Mouse (Mus musculus): ENCODE measurements around the gene Acadl.

Acadl gene

GRCm38 (mm10) chr1:66862712-66863511 is at the start of gene Acadl:
TSS of gene Acadl (minus strand) at chr1:66863277.
- Histone ChIP-seq H3K27me3 (ENCODE audit: control insufficient read depth, insufficient read depth, low read length, poor library complexity, severe bottlenecking) (no peaks in the 10 kb centered on the region), H3K36me3 (ENCODE audit: control insufficient read depth, insufficient read depth, low read length, poor library complexity, severe bottlenecking) (peaks cover under 1% of the 10 kb centered on the region; the same call in 1 of the 2 replicates)
- peak; percentile 69 for DNase-seq (ENCODE audit: low read depth, low spot score)

DNA sequence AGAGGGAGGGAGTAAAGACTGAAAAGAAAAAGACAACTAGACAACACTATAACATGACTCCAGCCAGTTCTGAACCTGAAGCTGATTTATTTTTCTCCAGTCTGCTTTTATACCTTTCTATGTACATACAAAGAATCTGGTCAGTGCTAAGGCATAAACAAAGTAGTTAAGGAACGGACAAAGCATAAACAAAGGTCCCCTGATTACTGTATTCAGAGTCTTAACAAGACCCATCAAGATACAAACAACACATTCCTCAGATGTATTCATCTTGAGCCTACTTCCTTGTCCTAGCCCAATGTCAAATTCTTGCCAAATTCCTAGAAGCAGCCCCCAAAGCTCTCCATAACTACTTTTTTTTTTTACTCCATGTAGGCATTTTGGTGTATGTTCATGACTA is 49.2 kb upstream of the Acadl start:
- Histone ChIP-seq H3K36me3 (ENCODE audit: control insufficient read depth, insufficient read depth, low read length, poor library complexity, severe bottlenecking) (no peaks in the 10 kb centered on the region), H3K27me3 (ENCODE audit: control insufficient read depth, insufficient read depth, low read length, poor library complexity, severe bottlenecking) (no peaks in the 10 kb centered on the region)
- DNase-seq (ENCODE audit: low read depth, low spot score) = no peak

DNA sequence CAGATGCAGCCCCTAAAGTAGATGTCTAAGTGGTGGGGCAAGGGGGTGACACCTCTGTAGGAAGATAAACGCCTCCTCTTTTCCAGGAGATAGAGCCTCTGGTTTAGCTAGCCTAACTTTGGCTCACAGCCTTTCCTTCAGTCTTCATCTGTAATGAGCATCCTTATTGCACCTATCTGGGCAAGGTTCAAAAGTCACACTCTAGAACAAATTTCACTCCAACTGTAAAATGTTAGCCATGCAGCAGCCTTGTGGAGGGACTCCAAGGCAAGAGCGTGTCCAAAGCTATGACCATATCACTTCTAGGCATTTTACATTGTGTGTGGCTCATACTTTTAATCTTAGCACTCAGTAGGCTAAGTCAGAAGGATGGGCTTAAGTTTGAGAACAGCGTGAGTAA is 39.5 kb upstream of the Acadl start:
- no peaks in the 10 kb centered on the region for H3K36me3 ChIP-seq (ENCODE audit: control insufficient read depth, insufficient read depth, low read length, poor library complexity, severe bottlenecking)
- no peak for DNase-seq (ENCODE audit: low read depth, low spot score)
- H3K27me3 ChIP-seq (ENCODE audit: control insufficient read depth, insufficient read depth, low read length, poor library complexity, severe bottlenecking) = no peaks in the 10 kb centered on the region

DNA sequence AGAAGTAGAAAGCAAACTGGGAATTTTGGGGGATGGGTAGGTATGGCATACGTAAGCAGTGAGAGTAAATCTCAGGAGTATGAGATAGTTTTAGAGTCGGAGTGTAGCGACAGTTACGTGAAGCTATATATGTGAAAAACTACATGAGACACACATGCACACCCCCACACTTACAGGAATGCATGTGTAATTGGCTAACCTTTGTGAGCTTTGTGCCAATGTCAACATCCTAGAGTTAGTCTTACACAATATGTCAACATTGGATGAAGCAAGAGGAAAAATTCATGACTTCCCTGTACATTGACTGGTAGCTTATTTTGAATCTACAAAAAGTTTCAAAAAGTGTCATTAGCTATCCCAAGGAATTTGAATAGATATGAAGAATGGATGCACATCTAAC is 37.9 kb upstream of the Acadl start:
- H3K36me3 ChIP-seq (ENCODE audit: control insufficient read depth, insufficient read depth, low read length, poor library complexity, severe bottlenecking) = no peaks in the 10 kb centered on the region
- DNase-seq (ENCODE audit: low read depth, low spot score) = no peak
- H3K27me3 ChIP-seq (ENCODE audit: control insufficient read depth, insufficient read depth, low read length, poor library complexity, severe bottlenecking) = no peaks in the 10 kb centered on the region

DNA sequence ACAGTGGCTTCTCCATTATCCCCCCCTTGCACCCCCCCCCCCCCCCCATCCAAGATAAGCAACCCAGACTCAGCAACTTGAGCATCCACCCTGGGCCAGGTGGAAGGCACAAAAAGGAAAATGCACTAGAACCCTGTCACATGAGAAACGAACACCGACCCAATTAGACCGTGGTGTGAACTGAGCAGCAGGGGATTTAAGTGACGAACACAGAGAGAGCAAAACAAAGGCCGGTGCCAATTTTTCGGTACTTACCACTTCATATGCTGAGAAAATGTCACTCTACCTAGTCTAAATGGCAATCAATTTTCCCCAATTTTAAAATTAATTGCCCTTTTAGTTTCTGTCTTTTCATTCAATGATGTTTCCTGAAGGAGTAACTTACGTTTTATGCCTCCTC is 35.2 kb upstream of the Acadl start:
- DNase-seq (ENCODE audit: low read depth, low spot score) = no peak

DNA sequence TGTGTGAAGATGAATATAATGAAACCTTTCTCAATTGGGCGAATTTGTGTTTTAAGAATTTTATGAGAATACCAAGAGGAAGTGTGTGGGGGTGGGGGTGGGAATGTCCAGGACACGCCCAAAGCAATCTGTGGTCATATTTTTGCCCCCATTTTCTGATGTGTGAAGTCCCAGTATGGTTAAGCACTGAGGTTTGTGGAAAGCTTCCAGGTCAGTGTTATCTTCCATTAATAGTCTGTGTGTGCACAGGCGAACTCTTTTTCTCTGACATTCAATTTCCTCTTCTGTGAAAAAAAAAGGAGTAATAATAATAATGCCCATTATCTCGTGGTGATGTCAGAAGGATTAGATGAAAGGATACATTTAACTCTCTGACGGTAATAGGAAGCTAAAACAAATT is 33.5 kb upstream of the Acadl start:
- Histone ChIP-seq H3K27me3 (ENCODE audit: control insufficient read depth, insufficient read depth, low read length, poor library complexity, severe bottlenecking) (no peaks in the 10 kb centered on the region), H3K36me3 (ENCODE audit: control insufficient read depth, insufficient read depth, low read length, poor library complexity, severe bottlenecking) (no peaks in the 10 kb centered on the region)
- DNase-seq (ENCODE audit: low read depth, low spot score) = peak; percentile 6

More for the DNA sequence above, 35.2 kb upstream of the Acadl start:
- H3K27me3 ChIP-seq (ENCODE audit: control insufficient read depth, insufficient read depth, low read length, poor library complexity, severe bottlenecking) = no peaks in the 10 kb centered on the region
- H3K36me3 ChIP-seq (ENCODE audit: control insufficient read depth, insufficient read depth, low read length, poor library complexity, severe bottlenecking) = no peaks in the 10 kb centered on the region

- no peaks in the 10 kb centered on the region for H3K36me3 ChIP-seq (ENCODE audit: control insufficient read depth, insufficient read depth, low read length, poor library complexity, severe bottlenecking)
- peak; percentile 54 for DNase-seq (ENCODE audit: low read depth, low spot score)
Measured at GRCm38 (mm10) chr1:66896125-66896524, 33.0 kb upstream of the Acadl start.

GRCm38 (mm10) chr1:66895837-66896118 is 32.7 kb upstream of the Acadl start:
- no peaks in the 10 kb centered on the region for H3K27me3 ChIP-seq (ENCODE audit: control insufficient read depth, insufficient read depth, low read length, poor library complexity, severe bottlenecking)
- no peaks in the 10 kb centered on the region for H3K36me3 ChIP-seq (ENCODE audit: control insufficient read depth, insufficient read depth, low read length, poor library complexity, severe bottlenecking)
- DNase-seq (ENCODE audit: low read depth, low spot score) = peak; percentile 40

More at GRCm38 (mm10) chr1:66896125-66896524, 33.0 kb upstream of the Acadl start:
- H3K27me3 ChIP-seq (ENCODE audit: control insufficient read depth, insufficient read depth, low read length, poor library complexity, severe bottlenecking) = no peaks in the 10 kb centered on the region

DNA sequence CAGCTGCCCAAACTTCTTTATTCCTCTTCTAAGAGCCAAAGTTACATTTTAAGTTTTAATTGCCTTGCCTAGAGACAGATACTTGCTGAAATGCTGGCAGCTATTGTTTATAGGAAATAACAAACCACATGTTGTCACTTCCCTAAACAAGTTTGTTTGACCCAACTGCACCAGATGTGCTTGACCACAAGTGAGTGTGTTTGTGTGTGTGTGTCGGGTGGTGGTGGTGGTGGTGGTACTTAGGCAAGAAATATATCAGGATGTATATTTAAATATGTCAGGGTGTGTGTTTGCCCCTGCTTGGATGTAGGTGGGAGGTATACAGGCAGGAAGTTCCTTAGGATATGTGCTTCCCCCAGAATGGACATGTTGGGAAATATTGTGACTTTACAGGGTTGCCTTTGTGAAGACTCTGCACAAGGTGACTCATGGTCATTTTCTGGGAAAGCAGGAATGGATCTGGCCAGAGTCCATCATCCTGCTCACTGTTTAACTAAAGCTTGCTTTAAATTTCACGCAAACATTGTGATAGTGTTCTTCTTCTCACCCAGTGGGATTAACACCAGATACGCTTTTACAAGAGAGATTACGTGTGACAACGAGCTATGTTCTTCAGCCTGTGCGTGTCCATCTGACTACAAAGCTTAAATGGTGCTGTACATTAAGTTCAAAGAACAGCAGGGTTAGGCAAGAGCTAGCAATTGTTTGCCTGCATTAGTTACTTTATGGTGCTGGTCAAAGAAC is 32.2 kb upstream of the Acadl start:
- H3K36me3 ChIP-seq (ENCODE audit: control insufficient read depth, insufficient read depth, low read length, poor library complexity, severe bottlenecking) = no peaks in the 10 kb centered on the region

GRCm38 (mm10) chr1:66887175-66887574 is 24.1 kb upstream of the Acadl start:
- Histone ChIP-seq H3K36me3 (ENCODE audit: control insufficient read depth, insufficient read depth, low read length, poor library complexity, severe bottlenecking) (no peaks in the 10 kb centered on the region), H3K27me3 (ENCODE audit: control insufficient read depth, insufficient read depth, low read length, poor library complexity, severe bottlenecking) (no peaks in the 10 kb centered on the region)
- no peak for DNase-seq (ENCODE audit: low read depth, low spot score)

More for the DNA sequence above, 32.2 kb upstream of the Acadl start:
- no peaks in the 10 kb centered on the region for H3K27me3 ChIP-seq (ENCODE audit: control insufficient read depth, insufficient read depth, low read length, poor library complexity, severe bottlenecking)
- no peak for DNase-seq (ENCODE audit: low read depth, low spot score)

DNA sequence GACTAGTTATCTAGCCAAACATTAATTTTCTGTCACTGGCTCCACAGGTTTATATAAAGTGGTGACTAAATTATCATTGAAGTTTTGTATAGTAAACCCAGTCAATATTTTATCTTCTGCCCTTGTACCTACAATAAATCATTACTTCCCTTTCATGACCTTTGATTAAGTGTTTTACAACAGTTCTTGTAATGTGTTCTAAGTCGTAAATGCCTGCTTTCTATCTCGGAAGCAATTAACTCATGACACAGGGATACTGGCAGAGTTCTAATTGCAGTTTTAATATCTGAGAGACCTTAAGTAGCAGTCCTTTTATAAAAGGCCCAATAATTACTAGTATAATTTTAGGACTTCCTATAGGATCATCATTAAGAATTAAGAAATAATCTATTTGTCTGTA is 17.1 kb upstream of the Acadl start:
- no peak for DNase-seq (ENCODE audit: low read depth, low spot score)
- no peaks in the 10 kb centered on the region for H3K27me3 ChIP-seq (ENCODE audit: control insufficient read depth, insufficient read depth, low read length, poor library complexity, severe bottlenecking)
- H3K36me3 ChIP-seq (ENCODE audit: control insufficient read depth, insufficient read depth, low read length, poor library complexity, severe bottlenecking) = no peaks in the 10 kb centered on the region

- Histone ChIP-seq H3K27me3 (ENCODE audit: control insufficient read depth, insufficient read depth, low read length, poor library complexity, severe bottlenecking) (no peaks in the 10 kb centered on the region), H3K36me3 (ENCODE audit: control insufficient read depth, insufficient read depth, low read length, poor library complexity, severe bottlenecking) (no peaks in the 10 kb centered on the region)
- DNase-seq (ENCODE audit: low read depth, low spot score) = no peak
Measured at GRCm38 (mm10) chr1:66874740-66875139, 11.7 kb upstream of the Acadl start.

- Histone ChIP-seq H3K27me3 (ENCODE audit: control insufficient read depth, insufficient read depth, low read length, poor library complexity, severe bottlenecking) (no peaks in the 10 kb centered on the region), H3K36me3 (ENCODE audit: control insufficient read depth, insufficient read depth, low read length, poor library complexity, severe bottlenecking) (no peaks in the 10 kb centered on the region)
- DNase-seq (ENCODE audit: low read depth, low spot score) = no peak
Measured at GRCm38 (mm10) chr1:66871591-66871990, 8.5 kb upstream of the Acadl start.

DNA sequence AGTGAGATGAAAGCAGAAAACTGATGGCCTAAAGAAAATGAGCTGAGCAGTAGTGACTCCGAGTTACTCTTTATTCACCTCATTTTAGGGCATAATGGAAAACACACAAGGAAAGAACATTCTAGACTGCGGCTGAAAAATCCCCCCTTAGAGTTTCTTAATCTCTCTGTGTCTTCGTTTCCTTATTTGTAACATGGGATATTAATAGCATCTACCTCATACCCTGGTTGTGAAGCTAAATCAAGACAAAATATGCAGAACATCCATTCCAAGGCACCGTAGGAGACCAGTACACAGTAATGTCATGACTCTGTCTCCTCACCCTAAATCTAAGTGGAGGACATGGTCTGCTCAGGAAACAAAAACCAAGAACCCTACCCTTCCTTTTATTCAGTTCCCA is 2.6 kb upstream of the Acadl start:
- Histone ChIP-seq H3K27me3 (ENCODE audit: control insufficient read depth, insufficient read depth, low read length, poor library complexity, severe bottlenecking) (no peaks in the 10 kb centered on the region), H3K36me3 (ENCODE audit: control insufficient read depth, insufficient read depth, low read length, poor library complexity, severe bottlenecking) (no peaks in the 10 kb centered on the region)
- peak; percentile 31 for DNase-seq (ENCODE audit: low read depth, low spot score)

GRCm38 (mm10) chr1:66863741-66864495 is 841 bp upstream of the Acadl start:
- DNase-seq (ENCODE audit: low read depth, low spot score) = peak; percentile 25
- Histone ChIP-seq H3K27me3 (ENCODE audit: control insufficient read depth, insufficient read depth, low read length, poor library complexity, severe bottlenecking) (no peaks in the 10 kb centered on the region), H3K36me3 (ENCODE audit: control insufficient read depth, insufficient read depth, low read length, poor library complexity, severe bottlenecking) (no peaks in the 10 kb centered on the region)
